Mouse (Mus musculus) midbrain, embryonic 12.5 days (tissue): ENCODE data around the gene Fbll1. TPM values are rescaled to one million over a fixed set of nuclear protein-coding genes. Genes with fewer than 3 reads are reported as not detected.
"Not testable (repeated sequence)": the region's sequence is repeated elsewhere in the genome, so short reads cannot be mapped to it uniquely, and the experiment has no call there.

Experiments used
- ATAC-seq: fragments of 200-750 bp; cut with Nextera tagmentation; 2 replicates; pipeline ENCODE4 v1.8.0; 2017; ENCODE audit warnings: low read depth, moderate TSS enrichment, moderate library complexity; ENCODE audit not compliant: low FRiP score
- H3K27ac ChIP-seq: fragments of 300-500 bp; sonication (generic); replicated peaks from 2 replicates; pipeline ENCODE4 v1.5.1; 2016; ENCODE audit warnings: mild to moderate bottlenecking
- H3K27me3 ChIP-seq: fragments of 300-500 bp; sonication (generic); 2 replicates; pipeline ENCODE4 v1.6.1; 2016; ENCODE audit warnings: mild to moderate bottlenecking
- H3K36me3 ChIP-seq: fragments of 300-500 bp; sonication (generic); 2 replicates; pipeline ENCODE4 v1.6.1; 2016
- H3K4me1 ChIP-seq: fragments of 300-500 bp; sonication (generic); 2 replicates; pipeline ENCODE4 v1.6.1; 2016
- H3K4me2 ChIP-seq: fragments of 300-500 bp; sonication (generic); replicated peaks from 2 replicates; pipeline ENCODE4 v1.6.1; 2016; ENCODE audit warnings: mild to moderate bottlenecking, moderate library complexity
- H3K4me3 ChIP-seq: fragments of 300-500 bp; sonication (generic); 2 replicates; pipeline ENCODE4 v1.5.1; 2016; ENCODE audit warnings: mild to moderate bottlenecking
- H3K9ac ChIP-seq: fragments of 300-500 bp; sonication (generic); replicated peaks from 2 replicates; pipeline ENCODE4 v1.6.1; 2016; ENCODE audit warnings: mild to moderate bottlenecking, moderate library complexity
- H3K9me3 ChIP-seq: fragments of 300-500 bp; sonication (generic); 2 replicates; pipeline ENCODE4 v1.6.1; 2016; ENCODE audit warnings: mild to moderate bottlenecking
- WGBS: fragments of 180-500 bp; shearing (Covaris S2); methylation state at CpG from one replicate; pipeline ENCODE4 v1.1.7; 2016; 5-methylcytosine and 5-hydroxymethylcytosine counted together
- polyA plus RNA-seq: library from polyadenylated mRNA; unstranded; fragments of >200 nt; fragmentation: Nextera tagmentation; extraction: Ambion mirVana; gene quantifications from 2 replicates; pipeline ENCODE4 v1.2.1, GENCODE M21; 2016

The Fbll1 gene
- polyA plus RNA-seq, 1 experiment from 2014 or later = 9.0 TPM

DNA sequence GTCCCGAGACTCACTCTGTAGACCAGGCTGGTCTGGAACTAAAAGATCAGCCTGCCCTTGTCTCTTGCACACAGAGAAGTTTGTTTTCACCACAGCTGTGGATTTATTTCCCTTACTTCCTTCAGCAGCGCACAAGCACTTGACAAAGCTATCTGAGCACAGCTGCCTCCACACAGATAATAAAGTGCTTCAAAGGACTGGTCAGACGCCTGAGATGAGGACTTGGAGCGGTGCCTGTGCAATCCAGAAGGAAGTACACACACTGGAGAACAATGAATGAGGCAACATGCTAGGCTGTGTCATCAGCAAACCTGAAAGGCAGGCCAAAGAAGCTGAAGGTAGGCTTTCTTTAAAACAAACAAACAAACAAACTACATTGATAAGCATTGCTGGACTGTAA, 33.5 kb upstream of the Fbll1 start:
- H3K4me2 ChIP-seq = no peak overlapping the region
- no peak overlapping the region for H3K4me3 ChIP-seq
- H3K27ac ChIP-seq = no peak overlapping the region
- peaks cover 45% of the 10 kb centered on the region for H3K36me3 ChIP-seq
- no peaks in the 10 kb centered on the region for H3K27me3 ChIP-seq
- H3K9ac ChIP-seq = no peak overlapping the region
- ATAC-seq = no peak
- H3K4me1 ChIP-seq = peaks cover 17% of the 10 kb centered on the region
- 86% methylated on average over 4 of the region's 4 CpGs for WGBS
- no peaks in the 10 kb centered on the region for H3K9me3 ChIP-seq

DNA sequence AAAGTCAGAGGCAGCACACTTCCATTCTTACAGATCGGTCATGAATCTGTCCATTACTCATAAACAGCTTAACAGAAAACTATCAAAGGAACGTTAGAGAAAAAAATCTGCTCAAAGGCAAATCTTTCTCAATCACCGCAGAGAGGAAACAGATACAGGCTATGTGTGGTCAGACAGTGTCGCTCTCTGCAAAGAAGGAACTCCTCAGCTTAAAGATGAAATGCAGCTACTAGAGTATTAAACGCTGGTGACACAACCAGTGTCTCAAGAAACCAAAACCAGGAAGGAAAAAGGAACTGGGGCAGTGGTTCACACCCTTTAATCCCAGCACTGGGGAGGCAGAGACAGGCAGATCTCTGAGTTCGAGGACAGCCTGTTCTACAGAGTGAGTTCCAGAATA, 29.0 kb upstream of the Fbll1 start:
- H3K9me3 ChIP-seq = no peaks in the 10 kb centered on the region
- no peak overlapping the region for H3K27ac ChIP-seq
- WGBS = 95% methylated on average over 6 of the region's 6 CpGs
- peaks cover 5% of the 10 kb centered on the region; the same call in 1 of the 2 replicates for H3K4me1 ChIP-seq
- no peak overlapping the region for H3K4me2 ChIP-seq
- H3K27me3 ChIP-seq = no peaks in the 10 kb centered on the region
- no peak overlapping the region for H3K9ac ChIP-seq
- peaks cover 82% of the 10 kb centered on the region for H3K36me3 ChIP-seq
- H3K4me3 ChIP-seq = no peak overlapping the region
- no peak for ATAC-seq

GRCm38 (mm10) chr11:35816316-35816715, 17.6 kb upstream of the Fbll1 start:
- no peaks in the 10 kb centered on the region for H3K27me3 ChIP-seq
- H3K4me1 ChIP-seq = no peaks in the 10 kb centered on the region
- H3K9ac ChIP-seq = no peak overlapping the region
- H3K27ac ChIP-seq = no peak overlapping the region
- peaks cover 93% of the 10 kb centered on the region for H3K36me3 ChIP-seq
- H3K4me3 ChIP-seq = no peak overlapping the region
- 92% methylated on average over 12 of the region's 12 CpGs for WGBS
- ATAC-seq = no peak
- no peaks in the 10 kb centered on the region for H3K9me3 ChIP-seq
- no peak overlapping the region for H3K4me2 ChIP-seq

DNA sequence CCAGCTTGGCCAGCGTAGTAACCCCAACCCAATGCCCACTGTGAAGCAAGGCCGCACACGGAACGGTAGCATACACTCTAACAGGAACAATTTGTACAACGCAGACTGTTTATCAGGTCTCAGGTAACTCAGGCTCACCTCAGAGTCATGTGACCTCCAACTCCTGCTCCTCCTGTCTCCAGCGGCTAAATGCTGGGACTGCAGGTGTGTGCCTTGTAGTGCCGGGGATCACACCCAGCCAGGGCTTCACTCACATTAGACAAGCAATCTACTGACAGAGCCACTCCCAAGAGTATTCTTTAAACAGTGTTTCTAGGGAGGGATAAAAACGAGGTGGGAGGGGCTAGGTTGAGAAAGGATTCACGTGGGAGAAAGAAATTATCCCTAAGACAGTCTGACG, 12.8 kb upstream of the Fbll1 start:
- Histone ChIP-seq H3K27ac (no peak overlapping the region), H3K27me3 (no peaks in the 10 kb centered on the region), H3K4me1 (no peaks in the 10 kb centered on the region), H3K4me3 (no peak overlapping the region), H3K4me2 (no peak overlapping the region), H3K9ac (no peak overlapping the region), H3K9me3 (no peaks in the 10 kb centered on the region), H3K36me3 (peaks cover 97% of the 10 kb centered on the region)
- 89% methylated on average over 10 of the region's 10 CpGs for WGBS
- ATAC-seq = no peak

DNA sequence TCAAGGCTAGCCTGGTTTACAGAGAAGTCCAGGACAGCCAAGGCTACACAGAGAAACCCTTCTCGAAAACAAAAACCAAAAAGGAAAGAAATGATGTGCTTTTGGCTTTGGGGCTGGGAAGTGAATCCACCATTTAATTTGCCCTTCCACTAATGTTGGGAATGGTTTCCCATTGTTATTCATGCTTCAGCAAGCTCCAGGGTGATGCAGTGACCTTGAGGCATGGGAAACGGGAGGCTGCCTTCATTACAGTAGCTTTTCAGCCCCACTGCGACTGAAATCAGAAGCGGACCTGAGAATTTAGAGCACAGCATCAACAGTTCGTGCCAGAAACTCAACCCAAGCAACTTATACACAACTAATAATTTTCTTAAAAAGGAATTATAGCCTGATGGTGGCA, 2.6 kb upstream of the Fbll1 start:
- H3K27ac ChIP-seq = no peak overlapping the region
- H3K9me3 ChIP-seq = no peaks in the 10 kb centered on the region
- peaks cover 12% of the 10 kb centered on the region; the same call in 1 of the 2 replicates for H3K4me1 ChIP-seq
- H3K36me3 ChIP-seq = no peaks in the 10 kb centered on the region
- 83% methylated on average over 5 of the region's 5 CpGs for WGBS
- H3K9ac ChIP-seq = no peak overlapping the region
- peaks cover 38% of the 10 kb centered on the region for H3K27me3 ChIP-seq
- H3K4me2 ChIP-seq = no peak overlapping the region
- ATAC-seq = no peak
- no peak overlapping the region for H3K4me3 ChIP-seq

- no peaks in the 10 kb centered on the region for H3K9me3 ChIP-seq
- H3K4me3 ChIP-seq = peak overlapping the region; percentile 79
- peak overlapping the region; percentile 94 for H3K4me2 ChIP-seq
- peak overlapping the region; percentile 74 for H3K9ac ChIP-seq
- 2% methylated on average over 23 of the region's 23 CpGs for WGBS
- ATAC-seq = peak; percentile 84
- peaks cover 60% of the 10 kb centered on the region for H3K27me3 ChIP-seq
- H3K27ac ChIP-seq = peak overlapping the region; percentile 79
- no peaks in the 10 kb centered on the region for H3K36me3 ChIP-seq
- H3K4me1 ChIP-seq = peaks cover 12% of the 10 kb centered on the region; the same call in 1 of the 2 replicates
These were observed 226 bp downstream of the Fbll1 start for GRCm38 (mm10) chr11:35798495-35798820.

GRCm38 (mm10) chr11:35797751-35798494, 761 bp downstream of the Fbll1 start:
- no peaks in the 10 kb centered on the region for H3K9me3 ChIP-seq
- ATAC-seq = peak; percentile 65
- peaks cover 12% of the 10 kb centered on the region; the same call in 1 of the 2 replicates for H3K4me1 ChIP-seq
- peak overlapping the region; percentile 94 for H3K4me2 ChIP-seq
- H3K27me3 ChIP-seq = peaks cover 60% of the 10 kb centered on the region
- H3K27ac ChIP-seq = peak overlapping the region; percentile 79
- WGBS = 3% methylated on average over 83 of the region's 86 CpGs
- peak overlapping the region; percentile 79 for H3K4me3 ChIP-seq
- H3K36me3 ChIP-seq = no peaks in the 10 kb centered on the region
- peak overlapping the region; percentile 74 for H3K9ac ChIP-seq

DNA sequence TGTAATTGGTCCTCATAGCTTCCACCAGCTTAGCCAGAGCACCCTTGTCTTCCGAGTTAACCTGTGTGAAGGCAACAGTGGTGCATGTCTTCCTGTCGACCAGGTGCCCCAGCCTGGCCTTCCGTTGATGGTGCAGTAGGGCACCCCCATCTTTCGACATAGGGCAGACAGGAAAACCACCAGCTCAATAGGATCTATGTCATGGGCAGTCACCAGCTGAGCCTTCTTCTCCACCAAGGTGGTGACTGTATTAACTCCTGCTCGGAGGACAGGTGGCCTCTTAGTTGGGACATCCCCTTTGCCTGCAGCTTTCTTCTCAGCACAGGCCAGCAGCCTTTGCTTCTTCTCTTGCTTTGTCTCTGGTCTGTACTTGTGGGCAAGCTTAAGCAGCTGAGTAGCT, 5.9 kb downstream of the Fbll1 start:
- H3K9ac ChIP-seq, H3K4me3 ChIP-seq, H3K9me3 ChIP-seq, H3K4me2 ChIP-seq, H3K27ac ChIP-seq, H3K4me1 ChIP-seq, ATAC-seq: not testable (repeated sequence)
- Histone ChIP-seq H3K36me3 (peaks cover 15% of the 10 kb centered on the region), H3K27me3 (peaks cover 36% of the 10 kb centered on the region)
- WGBS = 89% methylated on average over 5 of the region's 5 CpGs

DNA sequence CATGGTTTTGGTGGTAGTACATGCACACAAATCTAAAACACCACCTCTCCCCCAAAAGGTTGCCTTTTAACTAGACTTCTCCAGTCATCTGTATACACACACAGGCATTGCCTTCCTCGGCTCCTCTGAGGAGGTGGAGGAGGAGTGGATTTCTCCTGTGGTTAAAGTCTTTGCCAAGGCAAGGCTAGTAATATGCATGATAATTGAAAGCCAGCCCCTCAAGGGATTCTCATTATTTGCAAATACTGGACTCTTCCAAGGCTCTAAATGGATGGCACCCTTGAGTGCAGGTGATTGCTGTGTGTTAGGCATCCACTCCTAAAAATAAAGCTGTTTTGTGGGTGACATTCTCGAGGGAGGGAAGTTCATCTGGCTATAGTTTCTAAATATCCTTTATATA, 10.2 kb downstream of the Fbll1 start:
- 53% methylated on average over 2 of the region's 2 CpGs for WGBS
- H3K27ac ChIP-seq = no peak overlapping the region
- H3K9ac ChIP-seq = no peak overlapping the region
- no peak overlapping the region for H3K4me2 ChIP-seq
- H3K9me3 ChIP-seq = no peaks in the 10 kb centered on the region
- H3K27me3 ChIP-seq = no peaks in the 10 kb centered on the region
- H3K4me1 ChIP-seq = no peaks in the 10 kb centered on the region
- ATAC-seq = no peak
- H3K36me3 ChIP-seq = peaks cover 36% of the 10 kb centered on the region
- no peak overlapping the region for H3K4me3 ChIP-seq

GRCm38 (mm10) chr11:35784537-35784936, 14.1 kb downstream of the Fbll1 start:
- no peaks in the 10 kb centered on the region for H3K4me1 ChIP-seq
- ATAC-seq = no peak
- no peaks in the 10 kb centered on the region for H3K9me3 ChIP-seq
- H3K27ac ChIP-seq = no peak overlapping the region
- WGBS = 91% methylated on average over 4 of the region's 4 CpGs
- no peak overlapping the region for H3K4me3 ChIP-seq
- H3K27me3 ChIP-seq = no peaks in the 10 kb centered on the region
- H3K36me3 ChIP-seq = peaks cover 56% of the 10 kb centered on the region
- no peak overlapping the region for H3K4me2 ChIP-seq
- no peak overlapping the region for H3K9ac ChIP-seq

DNA sequence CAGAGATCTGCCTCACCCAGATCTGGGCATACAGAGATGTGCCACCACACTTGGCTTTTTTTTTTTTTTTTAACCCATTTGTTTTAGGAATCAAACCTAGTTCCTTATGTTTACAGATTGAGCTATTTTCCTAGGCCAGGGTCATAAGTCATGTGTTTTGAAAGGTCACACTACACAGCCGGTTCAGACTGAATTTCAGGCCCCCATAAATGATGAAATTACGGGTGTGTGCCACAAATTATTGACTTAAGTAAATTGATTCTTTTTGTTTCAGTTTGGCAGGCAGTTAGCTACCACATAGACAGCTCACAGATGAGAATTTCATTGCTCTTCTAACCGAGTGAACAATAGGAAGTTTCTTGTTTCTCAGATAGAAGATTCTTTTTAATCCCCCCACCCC, 14.7 kb downstream of the Fbll1 start:
- Histone ChIP-seq H3K4me3 (no peak overlapping the region), H3K4me1 (no peaks in the 10 kb centered on the region), H3K27me3 (no peaks in the 10 kb centered on the region), H3K27ac (no peak overlapping the region), H3K9me3 (no peaks in the 10 kb centered on the region), H3K4me2 (no peak overlapping the region), H3K9ac (no peak overlapping the region), H3K36me3 (peaks cover 59% of the 10 kb centered on the region)
- ATAC-seq = no peak
- 95% methylated on average over 3 of the region's 3 CpGs for WGBS

DNA sequence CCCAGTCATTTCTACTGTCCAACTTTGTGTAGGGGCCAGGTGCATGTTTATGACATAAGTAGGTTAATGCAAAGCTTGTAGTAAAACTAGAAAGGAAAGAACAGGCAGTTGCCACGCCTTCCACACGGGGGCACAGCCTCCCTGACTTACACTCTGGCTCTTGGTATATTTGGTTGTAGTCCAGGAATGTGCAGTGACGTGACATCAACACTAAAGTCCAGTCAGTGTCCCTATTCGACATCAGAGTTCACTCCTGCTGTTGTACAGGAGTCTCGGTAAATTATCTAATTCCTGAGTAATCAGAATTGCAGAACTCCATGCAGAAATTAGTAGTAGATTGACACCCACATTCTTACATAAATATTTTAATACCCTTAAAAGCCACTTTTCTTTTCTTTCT, 15.6 kb downstream of the Fbll1 start:
- Histone ChIP-seq H3K9ac (no peak overlapping the region), H3K36me3 (peaks cover 65% of the 10 kb centered on the region), H3K27me3 (no peaks in the 10 kb centered on the region), H3K4me2 (no peak overlapping the region), H3K4me3 (no peak overlapping the region), H3K4me1 (no peaks in the 10 kb centered on the region), H3K9me3 (no peaks in the 10 kb centered on the region), H3K27ac (no peak overlapping the region)
- WGBS = 96% methylated on average over 5 of the region's 5 CpGs
- no peak for ATAC-seq

DNA sequence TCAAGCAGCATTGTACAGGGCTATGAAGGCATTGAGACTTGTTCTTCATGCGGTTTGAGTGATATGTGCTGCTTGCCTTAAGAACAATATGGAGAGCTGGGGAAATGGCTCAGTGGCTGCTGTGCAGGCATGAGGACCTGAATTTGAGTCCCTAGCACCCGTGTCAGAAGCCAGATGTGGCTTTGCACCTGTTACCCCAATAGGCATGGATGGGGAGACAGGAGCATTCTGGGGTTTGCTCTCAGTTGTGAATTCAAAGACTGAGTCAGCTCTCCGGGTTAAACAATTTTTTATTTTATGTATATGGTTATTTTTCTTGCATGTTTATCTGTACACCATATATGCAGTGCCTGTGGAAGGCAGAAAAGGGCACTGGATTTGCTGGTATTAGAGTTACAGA, 16.2 kb downstream of the Fbll1 start:
- Histone ChIP-seq H3K4me2 (no peak overlapping the region), H3K4me3 (no peak overlapping the region), H3K9ac (no peak overlapping the region), H3K9me3 (no peaks in the 10 kb centered on the region), H3K27me3 (no peaks in the 10 kb centered on the region), H3K27ac (no peak overlapping the region), H3K36me3 (peaks cover 71% of the 10 kb centered on the region), H3K4me1 (no peaks in the 10 kb centered on the region)
- no peak for ATAC-seq
- 97% methylated on average over 3 of the region's 3 CpGs for WGBS
